Mouse (Mus musculus) liver, embryonic 14.5 days (tissue): ENCODE results near the gene Tmem135.

ENCODE experiments used
- CTCF ChIP-seq: IDR thresholded peaks from 2 replicates; pipeline ENCODE4 v1.5.1; 2016; ENCODE audit warnings: antibody characterized with exemption, low read depth, control low read depth
- EP300 ChIP-seq: IDR thresholded peaks from 2 replicates; pipeline ENCODE4 v1.6.1; 2016; ENCODE audit warnings: antibody characterized with exemption, low read depth

DNA sequence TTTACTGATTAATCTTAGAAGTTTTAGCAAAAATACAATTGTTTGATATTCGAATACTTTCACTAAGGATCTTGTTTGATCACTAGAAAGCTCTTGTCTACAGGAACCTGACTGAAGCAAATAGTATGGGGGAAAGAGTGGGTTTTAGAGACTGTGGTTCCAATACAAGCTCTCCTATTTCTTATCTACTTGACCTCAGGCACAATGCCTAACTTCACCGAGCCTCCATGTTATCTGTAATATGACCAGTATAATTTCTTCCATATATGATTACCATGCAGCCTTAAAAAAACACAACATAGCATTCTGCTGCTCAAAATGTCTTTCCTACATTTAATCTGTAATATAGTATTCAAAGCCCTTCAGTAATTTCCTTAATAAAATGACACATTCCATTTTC is 161.9 kb downstream of the Tmem135 start:
- no peak for TF ChIP-seq CTCF
- no peak for TF ChIP-seq EP300
